Mouse (Mus musculus): ENCODE measurements at regions not wholly inside any gene's neighbourhood (a gene's known extent, or its start where the extent isn't known, plus 50 kb on each side); places are given as distances from the start of the nearest gene placed in this dataset.

DNA sequence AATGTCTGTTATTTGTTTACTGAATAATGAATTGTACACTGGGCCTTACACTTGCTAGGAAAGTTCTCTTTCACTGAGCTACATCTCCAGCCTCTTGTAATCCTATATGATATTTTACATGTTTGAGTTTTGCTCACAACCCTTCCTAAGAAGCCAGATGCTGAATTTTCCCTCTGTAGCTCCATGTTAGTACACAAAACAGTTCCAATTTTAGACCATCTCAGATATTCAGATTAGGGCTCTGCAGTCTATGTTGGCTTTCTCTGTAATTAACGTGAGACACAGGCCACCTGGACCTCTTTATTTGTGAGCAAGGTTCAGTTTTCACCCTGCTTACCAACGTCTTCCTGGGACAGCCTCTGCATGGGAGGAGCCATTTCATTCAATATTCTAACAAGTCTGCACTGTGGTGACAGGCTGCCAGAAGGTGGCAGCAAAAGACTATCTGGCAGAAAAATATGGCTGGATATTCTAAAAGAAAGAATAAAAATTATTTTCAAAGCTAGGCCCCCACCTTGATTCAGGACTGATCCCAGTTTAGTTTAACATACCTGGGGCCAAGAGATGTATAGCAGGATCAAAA, 72.1 kb upstream of the Cypt1 start:
- peak; percentile 79 for TF ChIP-seq CTCF (IDR thresholded peaks at IDR 0.05; ENCODE audit: low read depth)
- no peak for TF ChIP-seq EP300 (optimal IDR thresholded peaks at IDR 0.05)

All from stomach, postnatal 0 days (tissue).